Mouse (Mus musculus): Measurements from ENCODE around the gene Mon2.

The Mon2 gene

GRCm38 (mm10) chr10:123076245-123077023, at the start of gene Mon2:
TSS of gene Mon2 (minus strand) at chr10:123076505.
- DNase-seq = peak; percentile 97

- no peak for DNase-seq
These were observed 44.5 kb upstream of the Mon2 start for GRCm38 (mm10) chr10:123120666-123121392.

DNA sequence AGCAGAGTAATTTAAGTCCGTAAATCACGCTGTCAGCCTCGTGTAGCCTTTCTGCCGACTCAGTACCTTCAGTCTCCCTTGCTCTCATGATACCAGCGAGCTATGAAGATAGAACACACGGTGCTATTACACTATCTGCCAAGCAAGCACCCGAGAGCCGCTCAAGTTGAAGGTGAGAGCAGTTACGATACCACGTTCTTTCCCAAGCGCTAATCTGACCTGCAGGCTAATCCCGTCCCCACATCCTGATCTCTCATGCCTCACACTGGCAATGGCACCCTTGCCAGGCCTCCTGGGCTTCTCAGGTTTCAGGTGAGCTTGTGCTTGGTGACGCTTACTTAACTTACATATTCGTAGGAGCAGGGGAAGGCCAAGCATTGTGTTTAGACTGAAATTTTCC, 40.6 kb upstream of the Mon2 start:
- no peak for DNase-seq

GRCm38 (mm10) chr10:123113466-123113865, 37.2 kb upstream of the Mon2 start:
- no peak for DNase-seq

DNA sequence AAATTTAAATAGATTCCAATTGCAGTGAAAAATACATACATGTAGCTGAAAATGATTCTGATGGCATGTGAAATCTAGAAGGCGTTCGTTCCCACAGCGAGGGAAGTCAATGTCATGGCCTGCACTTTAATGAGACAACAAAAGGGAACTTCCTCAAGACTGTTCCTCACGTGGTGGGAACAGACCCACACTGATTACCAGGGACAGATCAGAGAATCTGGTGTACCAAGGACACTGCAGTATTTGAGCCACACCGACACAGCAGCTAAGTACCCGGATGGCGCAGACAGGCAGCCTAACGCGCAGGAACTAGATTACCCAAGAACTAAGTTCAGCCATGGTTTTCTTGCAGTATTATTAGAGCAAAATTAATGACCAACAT, 36.5 kb upstream of the Mon2 start:
- no peak for DNase-seq

GRCm38 (mm10) chr10:123112056-123112786, 35.9 kb upstream of the Mon2 start:
- no peak for DNase-seq

DNA sequence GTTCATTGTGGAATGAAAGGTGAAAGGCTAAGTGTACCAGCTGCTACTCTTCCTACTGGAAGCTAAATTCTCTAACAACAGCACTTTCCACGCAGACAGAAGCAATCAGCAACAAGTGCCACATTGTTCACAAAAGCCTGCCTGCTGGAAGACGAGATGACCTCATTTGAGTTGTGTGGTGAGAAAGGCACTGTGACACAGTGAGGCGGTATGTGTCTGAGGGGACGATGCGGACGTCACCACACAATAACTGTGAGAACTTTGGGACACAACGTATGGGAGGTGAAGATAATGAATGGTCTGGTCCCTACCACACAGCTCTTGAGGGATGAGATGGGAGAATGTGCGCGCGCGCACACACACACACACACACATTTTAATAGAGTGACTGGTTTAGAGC, 34.2 kb upstream of the Mon2 start:
- DNase-seq = peak; percentile 10

- DNase-seq = no peak
These were observed 32.2 kb upstream of the Mon2 start for GRCm38 (mm10) chr10:123108527-123108926.

DNA sequence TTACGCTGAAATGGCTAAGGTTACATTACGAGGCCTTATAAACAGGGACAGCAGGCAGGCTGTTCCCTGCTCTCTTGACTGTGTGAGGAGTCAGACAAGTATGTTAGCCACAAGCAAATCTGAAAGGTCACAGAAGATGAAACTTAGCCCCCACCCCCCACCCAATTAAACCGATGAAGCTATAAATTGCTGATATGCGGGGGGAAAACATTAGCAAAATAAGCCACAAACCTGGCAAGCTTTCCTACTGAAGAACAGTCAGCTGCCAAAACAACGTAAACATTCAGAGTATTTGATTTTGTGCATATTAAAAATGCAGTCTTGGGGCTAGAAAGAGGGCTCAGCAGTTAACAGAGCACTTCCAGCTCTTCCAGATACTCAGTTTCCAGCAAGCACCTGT, 31.8 kb upstream of the Mon2 start:
- DNase-seq = no peak

- DNase-seq = no peak
These were observed 25.0 kb upstream of the Mon2 start for GRCm38 (mm10) chr10:123101303-123101702.

DNA sequence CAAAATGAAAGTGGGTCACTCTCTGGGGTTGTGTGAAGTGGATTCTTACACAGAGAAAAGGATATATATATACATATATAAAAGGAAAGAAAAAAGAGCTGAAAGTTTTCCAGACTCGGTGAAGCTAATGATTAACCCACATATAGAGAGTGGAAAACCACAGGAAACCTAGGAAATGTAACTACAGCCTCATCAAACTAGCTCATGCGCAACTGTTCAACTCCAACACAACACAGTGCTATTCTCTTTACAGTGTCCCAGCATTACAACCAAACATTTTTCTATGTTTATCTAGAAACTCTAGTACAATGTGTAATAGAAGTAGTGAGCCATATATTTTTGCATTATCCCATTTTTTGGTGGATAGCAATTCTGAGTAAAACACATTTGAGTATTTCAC, 24.3 kb upstream of the Mon2 start:
- DNase-seq = no peak

DNA sequence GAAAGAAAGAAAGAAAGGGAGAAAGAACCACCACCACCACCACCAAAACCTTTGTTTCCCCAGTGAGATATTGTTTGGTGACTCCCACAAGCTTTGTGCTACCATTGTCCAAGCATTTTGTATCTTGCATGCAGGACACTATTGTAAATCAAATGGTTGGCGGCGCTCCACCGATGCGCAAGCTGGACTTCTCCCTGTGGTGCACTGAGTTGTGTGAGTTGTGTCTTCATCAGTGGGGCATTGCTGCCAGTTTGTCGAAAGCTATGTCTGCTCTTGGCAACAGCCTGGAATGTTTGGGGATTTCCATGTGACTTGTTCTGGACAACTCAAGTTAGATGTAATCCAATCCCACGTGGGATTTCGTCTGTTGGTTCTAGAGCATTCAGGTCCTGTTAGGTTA, 18.2 kb upstream of the Mon2 start:
- no peak for DNase-seq

DNA sequence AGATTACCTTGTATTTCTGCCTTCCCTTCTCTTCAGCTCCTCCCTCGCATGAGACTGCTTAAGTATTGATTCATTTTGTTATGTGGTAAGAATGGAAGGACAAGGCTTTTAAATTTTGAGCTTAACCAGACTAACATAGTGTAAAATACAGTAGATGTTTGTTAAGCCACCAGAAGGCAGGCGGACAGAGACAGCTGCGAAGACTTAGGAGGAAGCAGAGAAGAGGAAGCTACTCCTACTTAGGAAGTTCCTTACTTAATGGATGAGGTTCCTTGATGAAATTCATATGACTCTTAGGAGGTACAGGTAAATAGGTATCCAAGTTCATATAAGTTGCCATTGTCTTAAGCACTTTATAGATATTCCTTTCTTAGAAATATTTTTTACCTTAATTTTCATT, 16.3 kb upstream of the Mon2 start:
- no peak for DNase-seq

GRCm38 (mm10) chr10:123091737-123092136, 15.4 kb upstream of the Mon2 start:
- DNase-seq = peak; percentile 63

- no peak for DNase-seq
These were observed 13.2 kb upstream of the Mon2 start for GRCm38 (mm10) chr10:123089425-123089930.

DNA sequence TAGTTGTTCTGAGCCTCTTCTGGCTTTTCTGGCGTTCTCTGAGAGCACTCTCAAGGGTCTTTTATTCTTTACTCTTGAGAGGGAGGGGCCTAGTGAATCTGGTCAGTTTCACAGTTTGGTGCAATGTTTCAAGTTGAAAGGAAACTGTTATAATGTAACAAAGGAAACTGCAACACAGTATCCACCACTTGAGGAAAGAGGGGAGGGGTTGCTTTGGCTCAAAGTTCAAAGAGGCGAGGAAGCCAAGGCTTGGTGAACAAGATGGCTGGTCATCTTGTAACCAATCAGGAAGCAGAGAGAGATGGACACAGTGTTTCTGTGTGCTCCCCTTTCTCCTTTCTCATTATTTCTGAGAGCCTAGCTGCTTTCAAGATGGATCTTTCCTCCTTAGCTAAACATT, 10.5 kb upstream of the Mon2 start:
- DNase-seq = no peak

- no peak for DNase-seq
These were observed 8.8 kb upstream of the Mon2 start for GRCm38 (mm10) chr10:123084900-123085641.

- no peak for DNase-seq
These were observed 8.0 kb upstream of the Mon2 start for GRCm38 (mm10) chr10:123084307-123084706.

GRCm38 (mm10) chr10:123075751-123076242, 508 bp downstream of the Mon2 start:
- DNase-seq = peak; percentile 22

GRCm38 (mm10) chr10:123071997-123072396, 4.3 kb downstream of the Mon2 start:
- DNase-seq = peak; percentile 42

- DNase-seq = no peak
These were observed 13.3 kb downstream of the Mon2 start for GRCm38 (mm10) chr10:123063021-123063420.

DNA sequence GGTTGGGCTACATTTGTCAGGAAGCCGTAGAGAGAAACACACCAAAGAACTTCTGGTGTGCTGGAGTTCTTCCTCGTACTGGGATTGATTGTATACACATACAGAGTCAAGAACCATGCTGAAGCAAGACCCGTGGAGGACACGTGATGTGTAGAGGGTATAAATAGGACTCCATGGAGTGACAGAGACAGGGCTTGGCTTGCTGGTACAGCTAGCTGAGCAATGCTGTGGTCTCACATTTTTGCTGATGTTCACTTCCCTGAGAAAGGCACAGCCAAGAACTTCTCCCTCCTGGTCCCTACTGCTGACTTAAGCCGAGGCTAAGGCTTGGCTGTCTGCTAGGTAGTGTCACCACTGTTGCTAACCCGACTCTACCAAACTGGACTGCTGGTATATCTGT, 15.5 kb downstream of the Mon2 start:
- DNase-seq = peak; percentile 51

DNA sequence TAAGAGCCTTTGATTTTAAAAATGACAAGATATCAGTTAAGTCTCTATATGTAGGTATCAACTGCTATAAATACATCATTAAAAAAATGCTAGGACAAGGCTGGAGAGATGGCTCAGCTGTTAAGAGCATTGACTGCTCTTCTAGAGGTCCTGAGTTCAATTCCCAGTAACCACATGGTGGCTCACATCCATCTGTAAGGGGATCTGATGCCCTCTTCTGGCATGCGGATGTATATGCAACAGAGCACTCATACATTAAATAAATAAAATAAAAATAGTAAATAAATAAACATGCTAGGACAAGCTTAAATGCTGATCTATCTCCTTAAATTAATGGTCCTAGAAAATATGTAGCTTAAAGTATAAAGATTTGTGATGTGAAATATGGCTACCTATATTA, 19.2 kb downstream of the Mon2 start:
- DNase-seq = no peak
